Mouse (Mus musculus) MEL (cell line): ENCODE measurements around the gene Arhgap1. TPM values are rescaled to one million over a fixed set of nuclear protein-coding genes. Genes with fewer than 3 reads are reported as not detected.

Source experiments
- DNase-seq: peaks from one replicate; pipeline ENCODE4 v3.0.0; 2011; ENCODE audit warnings: low read depth, low spot score
- H3K27ac ChIP-seq: 2 replicates; pipeline ENCODE4 v1.5.1; 2012; ENCODE audit warnings: low read depth, mild to moderate bottlenecking, control low read depth, low read length, moderate library complexity; ENCODE audit not compliant: control insufficient read depth
- H3K27me3 ChIP-seq, 2 experiments: fragments of 150-350 bp in 1 of 2; sonication (generic) in 1 of 2; 2 replicates each; pipeline ENCODE4 v1.6.1; 2012; ENCODE audit warnings: low read length in 2 of 2, mild to moderate bottlenecking in 2 of 2, improper control_type of control experiment in 1 of 2, moderate library complexity in 1 of 2; ENCODE audit not compliant: insufficient read depth in 2 of 2, control insufficient read depth in 1 of 2
- H3K36me3 ChIP-seq, 2 experiments: 2 replicates each; pipeline ENCODE4 v1.6.1; 2012 to 2014; ENCODE audit warnings: low read length in 2 of 2, improper control_type of control experiment in 1 of 2, inconsistent platforms in 1 of 2, mild to moderate bottlenecking in 1 of 2; ENCODE audit not compliant: insufficient read depth in 2 of 2, control insufficient read depth in 1 of 2
- H3K4me1 ChIP-seq, 2 experiments: fragments of 150-350 bp in 1 of 2; sonication (generic) in 1 of 2; 2 replicates each; pipeline ENCODE4 v1.6.1; 2012; ENCODE audit warnings: low read length in 2 of 2, improper control_type of control experiment in 1 of 2, mild to moderate bottlenecking in 1 of 2; ENCODE audit not compliant: insufficient read depth in 2 of 2, control insufficient read depth in 1 of 2
- H3K4me3 ChIP-seq, 2 experiments: fragments of 150-350 bp in 1 of 2; sonication (generic) in 1 of 2; 2 replicates each; pipeline ENCODE4 v1.5.1; 2012; ENCODE audit warnings: low read depth in 2 of 2, low read length in 2 of 2, mild to moderate bottlenecking in 2 of 2, moderate library complexity in 2 of 2, control low read depth in 1 of 2, improper control_type of control experiment in 1 of 2; ENCODE audit not compliant: control insufficient read depth in 1 of 2, insufficient read depth in 1 of 2
- H3K79me2 ChIP-seq: 2 replicates; pipeline ENCODE4 v1.6.1; 2012; ENCODE audit warnings: mild to moderate bottlenecking, low read length, moderate library complexity; ENCODE audit not compliant: control insufficient read depth, poor library complexity, insufficient read depth
- H3K9ac ChIP-seq: 2 replicates; pipeline ENCODE4 v1.6.1; 2012; ENCODE audit warnings: low read depth, mild to moderate bottlenecking, control low read depth, low read length, moderate library complexity; ENCODE audit not compliant: control insufficient read depth, poor library complexity, severe bottlenecking
- H3K9me3 ChIP-seq: fragments of 150-350 bp; sonication (generic); replicated peaks from 2 replicates; pipeline ENCODE4 v1.6.1; 2012; ENCODE audit warnings: mild to moderate bottlenecking, low read length, improper control_type of control experiment, moderate library complexity; ENCODE audit not compliant: insufficient read depth
- BHLHE40 ChIP-seq: IDR thresholded peaks from 2 replicates; pipeline ENCODE4 v1.6.1; 2012; ENCODE audit warnings: low read depth, mild to moderate bottlenecking, inconsistent platforms, low read length, improper control_type of control experiment, borderline replicate concordance
- CHD1 ChIP-seq: IDR thresholded peaks from 2 replicates; pipeline ENCODE4 v1.6.1; 2012; ENCODE audit warnings: low read depth, mild to moderate bottlenecking, inconsistent platforms, low read length, improper control_type of control experiment
- ELF1 ChIP-seq: IDR thresholded peaks from 2 replicates; pipeline ENCODE4 v1.6.1; 2014; ENCODE audit warnings: low read depth, mild to moderate bottlenecking, inconsistent platforms, low read length, improper control_type of control experiment, moderate library complexity
- ETS1 ChIP-seq: IDR thresholded peaks from 2 replicates; pipeline ENCODE4 v1.6.1; 2012; ENCODE audit warnings: low read depth, mild to moderate bottlenecking, inconsistent platforms, low read length, improper control_type of control experiment, moderate library complexity
- GATA1 ChIP-seq: IDR thresholded peaks from 2 replicates; pipeline ENCODE4 v1.6.1; 2011; ENCODE audit warnings: low read depth, low read length, improper control_type of control experiment
- HCFC1 ChIP-seq: IDR thresholded peaks from 2 replicates; pipeline ENCODE4 v1.6.1; 2012; ENCODE audit warnings: low read depth, mild to moderate bottlenecking, inconsistent platforms, low read length, improper control_type of control experiment, moderate library complexity
- JUND ChIP-seq: IDR thresholded peaks from 2 replicates; pipeline ENCODE4 v1.6.1; 2011; ENCODE audit warnings: low read depth, mild to moderate bottlenecking, improper control_type of control experiment, low read length
- KAT2A ChIP-seq: conservative IDR thresholded peaks from 2 replicates; pipeline ENCODE4 v1.6.1; 2012; ENCODE audit warnings: low read depth, low read length, improper control_type of control experiment, inconsistent platforms
- MAFK ChIP-seq: IDR thresholded peaks from 2 replicates; pipeline ENCODE4 v1.6.1; 2011; ENCODE audit warnings: low read depth, mild to moderate bottlenecking, low read length, improper control_type of control experiment, borderline replicate concordance
- MAX ChIP-seq: IDR thresholded peaks from 2 replicates; pipeline ENCODE4 v1.6.1; 2011; ENCODE audit warnings: low read length, improper control_type of control experiment
- MAZ ChIP-seq: IDR thresholded peaks from 2 replicates; pipeline ENCODE4 v1.6.1; 2012; ENCODE audit warnings: low read depth, mild to moderate bottlenecking, inconsistent platforms, low read length, improper control_type of control experiment
- MEF2A ChIP-seq: IDR thresholded peaks from 2 replicates; pipeline ENCODE4 v1.6.1; 2014; ENCODE audit warnings: low read depth, mild to moderate bottlenecking, inconsistent platforms, low read length, improper control_type of control experiment; ENCODE audit not compliant: poor library complexity, insufficient replicate concordance, severe bottlenecking; ENCODE audit errors: extremely low read depth
- MYC ChIP-seq: IDR thresholded peaks from 2 replicates; pipeline ENCODE4 v1.6.1; 2011; ENCODE audit warnings: low read depth, mild to moderate bottlenecking, low read length, improper control_type of control experiment, moderate library complexity
- NELFE ChIP-seq: IDR thresholded peaks from 2 replicates; pipeline ENCODE4 v1.6.1; 2011; ENCODE audit warnings: low read depth, low read length, improper control_type of control experiment
- NRF1 ChIP-seq: IDR thresholded peaks from 2 replicates; pipeline ENCODE4 v1.6.1; 2014; ENCODE audit warnings: low read depth, mild to moderate bottlenecking, inconsistent platforms, low read length, improper control_type of control experiment, moderate library complexity; ENCODE audit not compliant: poor library complexity, insufficient read depth, severe bottlenecking
- POLR2A ChIP-seq, 2 experiments: IDR thresholded peaks; 2 replicates each; pipeline ENCODE4 v1.6.1; 2011 to 2012; ENCODE audit warnings: low read length in 2 of 2, mild to moderate bottlenecking in 2 of 2, control low read depth in 1 of 2, improper control_type of control experiment in 1 of 2, low read depth in 1 of 2, moderate library complexity in 1 of 2; ENCODE audit not compliant: control insufficient read depth in 1 of 2, insufficient read depth in 1 of 2, poor library complexity in 1 of 2
- POLR2AphosphoS2 ChIP-seq: IDR thresholded peaks from 2 replicates; pipeline ENCODE4 v1.6.1; 2011; ENCODE audit warnings: low read length, improper control_type of control experiment
- RAD21 ChIP-seq: IDR thresholded peaks from 2 replicates; pipeline ENCODE4 v1.6.1; 2011; ENCODE audit warnings: mild to moderate bottlenecking, low read depth, low read length, improper control_type of control experiment
- RCOR1 ChIP-seq: IDR thresholded peaks from 2 replicates; pipeline ENCODE4 v1.6.1; 2012; ENCODE audit warnings: low read depth, mild to moderate bottlenecking, inconsistent platforms, low read length, improper control_type of control experiment
- SIN3A ChIP-seq: IDR thresholded peaks from 2 replicates; pipeline ENCODE4 v1.6.1; 2012; ENCODE audit warnings: low read length, improper control_type of control experiment, inconsistent platforms
- SMC3 ChIP-seq: IDR thresholded peaks from 2 replicates; pipeline ENCODE4 v1.6.1; 2011; ENCODE audit warnings: low read depth, low read length, improper control_type of control experiment
- TAL1 ChIP-seq: IDR thresholded peaks from 2 replicates; pipeline ENCODE4 v1.6.1; 2012; ENCODE audit warnings: mild to moderate bottlenecking, inconsistent platforms, low read length, moderate library complexity, mixed read lengths
- USF1 ChIP-seq: IDR thresholded peaks from 2 replicates; pipeline ENCODE4 v1.6.1; 2014; ENCODE audit warnings: low read depth, mild to moderate bottlenecking, inconsistent platforms, low read length, improper control_type of control experiment, moderate library complexity
- USF2 ChIP-seq, 2 experiments: IDR thresholded peaks; 2 replicates each; pipeline ENCODE4 v1.6.1; 2011 to 2012; ENCODE audit warnings: improper control_type of control experiment in 2 of 2, low read length in 2 of 2, borderline replicate concordance in 1 of 2, inconsistent platforms in 1 of 2, low read depth in 1 of 2, mild to moderate bottlenecking in 1 of 2; ENCODE audit not compliant: insufficient read depth in 1 of 2
- ZC3H11A ChIP-seq: IDR thresholded peaks from 2 replicates; pipeline ENCODE4 v1.6.1; 2012; ENCODE audit warnings: low read depth, mild to moderate bottlenecking, inconsistent platforms, low read length, improper control_type of control experiment
- ZKSCAN1 ChIP-seq: IDR thresholded peaks from 2 replicates; pipeline ENCODE4 v1.6.1; 2012; ENCODE audit warnings: low read depth, mild to moderate bottlenecking, inconsistent platforms, low read length, improper control_type of control experiment, moderate library complexity
- polyA plus RNA-seq, 2 experiments: library from polyadenylated mRNA; stranded (reverse) in 1 of 2; unstranded in 1 of 2; fragments of >175 nt in 1 of 2; fragments of >200 nt in 1 of 2; gene quantifications; 2 replicates each; pipeline versions ENCODE4 v1.2.1 to v1.2.4; 2012; ENCODE audit warnings: low replicate concordance in 2 of 2, low read depth in 1 of 2; ENCODE audit not compliant: insufficient read length in 2 of 2, insufficient read depth in 1 of 2, missing spikeins in 1 of 2
- total RNA-seq: library from RNA; depleted of rRNA; stranded (reverse); fragments of 300-350 nt; gene quantifications from 2 replicates; pipeline ENCODE4 v1.2.3, GENCODE M21; 2012

The Arhgap1 gene
- total and polyA plus RNA-seq, 3 experiments = 23.5 to 40.1 TPM; not detected in 1

DNA sequence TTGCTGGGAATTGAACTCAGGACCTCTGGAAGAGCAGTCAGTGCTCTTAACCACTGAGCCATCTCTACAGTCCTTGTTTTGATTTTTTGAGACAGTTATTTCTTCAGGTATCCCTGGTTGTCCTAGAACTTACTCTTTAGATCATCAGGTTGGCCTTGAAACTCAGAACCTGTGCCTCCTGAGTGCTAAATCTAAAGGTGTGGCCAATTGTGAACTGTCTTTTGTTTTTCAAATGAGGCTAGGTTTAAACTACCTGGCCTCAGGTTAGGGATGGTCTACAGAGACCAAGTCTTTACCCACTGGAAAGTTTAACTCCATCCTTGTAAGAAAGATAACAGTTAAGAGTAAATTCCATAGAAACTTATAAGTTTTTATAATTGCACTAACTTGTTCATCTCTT, 56.8 kb downstream of the Arhgap1 start:
- no peak overlapping the region for H3K27ac ChIP-seq
- H3K4me1 ChIP-seq = peaks cover 0 to 4% of the 10 kb centered on the region in 2 experiments; a peak in 2 of 4 replicates
- H3K9me3 ChIP-seq = no peaks in the 10 kb centered on the region
- H3K36me3 ChIP-seq = peaks cover 1 to 7% of the 10 kb centered on the region in 2 experiments; a peak in 3 of 4 replicates
- H3K79me2 ChIP-seq = peaks cover 15% of the 10 kb centered on the region
- TF ChIP-seq JUND (no peak), ETS1 (no peak), POLR2AphosphoS2 (no peak), KAT2A (no peak), USF2 (IDR thresholded peaks at IDR 0.05; ENCODE audit: borderline replicate concordance in 1 of 2, insufficient read depth in 1 of 2, low read depth in 1 of 2, low read length in 2 of 2) (no peak), MYC (no peak), MEF2A (no peak), NRF1 (no peak), ZKSCAN1 (no peak), GATA1 (no peak), RAD21 (no peak), SIN3A (no peak), BHLHE40 (no peak), SMC3 (no peak), TAL1 (no peak), MAFK (no peak), MAX (no peak), MAZ (no peak), POLR2A (IDR thresholded peaks at IDR 0.05; ENCODE audit: control insufficient read depth in 1 of 2, insufficient read depth in 1 of 2, low read depth in 1 of 2, low read length in 2 of 2, poor library complexity in 1 of 2) (no peak)
- H3K9ac ChIP-seq = no peak overlapping the region
- DNase-seq = no peak
- no peaks in the 10 kb centered on the region for H3K27me3 ChIP-seq
- H3K4me3 ChIP-seq = no peak overlapping the region

DNA sequence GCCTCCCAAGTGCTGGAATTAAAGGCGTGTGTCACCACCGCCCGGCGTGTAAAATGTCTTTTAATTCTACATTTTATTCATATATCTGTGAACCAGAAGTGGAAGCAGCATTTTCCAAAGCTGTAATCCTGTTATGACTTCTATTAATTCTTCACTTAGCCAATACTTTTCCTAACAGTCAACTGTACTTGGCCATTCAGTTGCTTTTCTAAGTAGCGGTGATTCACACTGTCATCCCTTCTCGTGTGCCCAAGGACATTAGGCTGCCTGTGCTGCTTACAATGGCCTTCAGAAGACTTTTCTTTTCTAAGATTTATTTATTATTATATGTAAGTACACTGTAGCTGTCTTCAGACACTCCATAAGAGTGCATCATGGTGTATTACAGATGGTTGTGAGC, 58.7 kb downstream of the Arhgap1 start:
- Histone ChIP-seq H3K4me1 (peaks cover 6 to 11% of the 10 kb centered on the region in 2 experiments), H3K79me2 (peaks cover 19% of the 10 kb centered on the region), H3K36me3 (peaks cover 1 to 14% of the 10 kb centered on the region in 2 experiments; a peak in 3 of 4 replicates), H3K9ac (no peak overlapping the region), H3K4me3 (no peak overlapping the region), H3K27me3 (no peaks in the 10 kb centered on the region), H3K9me3 (no peaks in the 10 kb centered on the region), H3K27ac (no peak overlapping the region)
- TF ChIP-seq ZC3H11A (no peak), NELFE (no peak), BHLHE40 (no peak), USF2 (IDR thresholded peaks at IDR 0.05; ENCODE audit: borderline replicate concordance in 1 of 2, insufficient read depth in 1 of 2, low read depth in 1 of 2, low read length in 2 of 2) (no peak), ELF1 (no peak), USF1 (no peak), HCFC1 (no peak), MAFK (no peak), CHD1 (no peak), MAX (no peak), NRF1 (no peak), SIN3A (no peak), RCOR1 (no peak)
- no peak for DNase-seq
